Mouse (Mus musculus): ENCODE data around the gene P2ry6. TPM values are rescaled to one million over a fixed set of nuclear protein-coding genes. Genes with fewer than 3 reads are reported as not detected.

P2ry6 gene
- polyA plus RNA-seq, 1 experiment from 2014 or later = 9.9 TPM

- Histone ChIP-seq H3K27ac (peak overlapping the region; percentile 90), H3K9ac (peak overlapping the region; percentile 20; the same call in 1 of the 2 replicates), H3K9me3 (no peaks in the 10 kb centered on the region), H3K4me1 (peaks cover 90% of the 10 kb centered on the region), H3K4me3 (no peak overlapping the region), H3K4me2 (peak overlapping the region; percentile 34; the same call in 1 of the 2 replicates), H3K36me3 (0 out of 2 replicates have a peak, but pooled peaks cover 3% of the 10 kb centered on the region), H3K27me3 (no peaks in the 10 kb centered on the region)
- peak; percentile 32; the same call in 1 of the 2 replicates for ATAC-seq (ENCODE audit: borderline replicate concordance, extremely low read depth, low FRiP score, low TSS enrichment)
- 66% methylated on average over 8 of the region's 8 CpGs for whole genome bisulfite sequencing
These were observed 66.4 kb downstream of the P2ry6 start for GRCm38 (mm10) chr7:100908061-100908460.

GRCm38 (mm10) chr7:100907231-100907630 is 67.2 kb downstream of the P2ry6 start:
- H3K9me3 ChIP-seq = no peaks in the 10 kb centered on the region
- H3K9ac ChIP-seq = 0 out of 2 replicates have a peak overlapping the region, but pooled peaks have one; percentile 20
- 0% methylated on average over 1 of the region's 1 CpGs for WGBS
- H3K27me3 ChIP-seq = no peaks in the 10 kb centered on the region
- no peak overlapping the region for H3K4me3 ChIP-seq
- H3K27ac ChIP-seq = peak overlapping the region; percentile 90
- peaks cover 82% of the 10 kb centered on the region for H3K4me1 ChIP-seq
- peak overlapping the region; percentile 34; the same call in 1 of the 2 replicates for H3K4me2 ChIP-seq
- H3K36me3 ChIP-seq = 0 out of 2 replicates have a peak, but pooled peaks cover 3% of the 10 kb centered on the region
- ATAC-seq (ENCODE audit: borderline replicate concordance, extremely low read depth, low FRiP score, low TSS enrichment) = no peak

- Histone ChIP-seq H3K9ac (no peak overlapping the region), H3K4me2 (no peak overlapping the region), H3K4me3 (no peak overlapping the region), H3K27ac (peak overlapping the region; percentile 73), H3K36me3 (0 out of 2 replicates have a peak, but pooled peaks cover 3% of the 10 kb centered on the region), H3K27me3 (no peaks in the 10 kb centered on the region), H3K9me3 (no peaks in the 10 kb centered on the region), H3K4me1 (peaks cover 71% of the 10 kb centered on the region)
- 62% methylated on average over 10 of the region's 10 CpGs for WGBS
- no peak for ATAC-seq (ENCODE audit: borderline replicate concordance, extremely low read depth, low FRiP score, low TSS enrichment)
These were observed 68.2 kb downstream of the P2ry6 start for GRCm38 (mm10) chr7:100906029-100906789.

GRCm38 (mm10) chr7:100905037-100905436 is 69.4 kb downstream of the P2ry6 start:
- Histone ChIP-seq H3K4me1 (peaks cover 60% of the 10 kb centered on the region), H3K36me3 (0 out of 2 replicates have a peak, but pooled peaks cover 3% of the 10 kb centered on the region), H3K27ac (peak overlapping the region; percentile 87), H3K27me3 (no peaks in the 10 kb centered on the region), H3K9me3 (no peaks in the 10 kb centered on the region), H3K4me3 (no peak overlapping the region), H3K9ac (no peak overlapping the region), H3K4me2 (no peak overlapping the region)
- 56% methylated on average over 7 of the region's 7 CpGs for WGBS
- ATAC-seq (ENCODE audit: borderline replicate concordance, extremely low read depth, low FRiP score, low TSS enrichment) = peak; percentile 80

GRCm38 (mm10) chr7:100904612-100905011 is 69.8 kb downstream of the P2ry6 start:
- no peaks in the 10 kb centered on the region for H3K9me3 ChIP-seq
- peak; percentile 32; the same call in 1 of the 2 replicates for ATAC-seq (ENCODE audit: borderline replicate concordance, extremely low read depth, low FRiP score, low TSS enrichment)
- 39% methylated on average over 5 of the region's 5 CpGs for WGBS

GRCm38 (mm10) chr7:100902451-100903137 is 71.9 kb downstream of the P2ry6 start:
- no peak overlapping the region for H3K27ac ChIP-seq
- no peak overlapping the region for H3K4me3 ChIP-seq
- ATAC-seq (ENCODE audit: borderline replicate concordance, extremely low read depth, low FRiP score, low TSS enrichment) = no peak
- peaks cover 36% of the 10 kb centered on the region for H3K4me1 ChIP-seq
- H3K4me2 ChIP-seq = no peak overlapping the region
- H3K9me3 ChIP-seq = no peaks in the 10 kb centered on the region
- no peaks in the 10 kb centered on the region for H3K27me3 ChIP-seq
- H3K36me3 ChIP-seq = peaks cover 3% of the 10 kb centered on the region; the same call in 1 of the 2 replicates
- 71% methylated on average over 9 of the region's 9 CpGs for WGBS
- H3K9ac ChIP-seq = no peak overlapping the region

More at GRCm38 (mm10) chr7:100904612-100905011, 69.8 kb downstream of the P2ry6 start:
- Histone ChIP-seq H3K4me2 (no peak overlapping the region), H3K9ac (no peak overlapping the region), H3K36me3 (0 out of 2 replicates have a peak, but pooled peaks cover 3% of the 10 kb centered on the region), H3K4me1 (peaks cover 55% of the 10 kb centered on the region), H3K27me3 (no peaks in the 10 kb centered on the region), H3K4me3 (no peak overlapping the region), H3K27ac (peak overlapping the region; percentile 87)

- Histone ChIP-seq H3K4me3 (no peak overlapping the region), H3K9ac (no peak overlapping the region), H3K4me1 (peaks cover 27% of the 10 kb centered on the region), H3K9me3 (no peaks in the 10 kb centered on the region), H3K27me3 (no peaks in the 10 kb centered on the region), H3K27ac (no peak overlapping the region), H3K36me3 (peaks cover 9% of the 10 kb centered on the region; the same call in 1 of the 2 replicates), H3K4me2 (no peak overlapping the region)
- 70% methylated on average over 5 of the region's 5 CpGs for WGBS
- no peak for ATAC-seq (ENCODE audit: borderline replicate concordance, extremely low read depth, low FRiP score, low TSS enrichment)
These were observed 76.6 kb downstream of the P2ry6 start for GRCm38 (mm10) chr7:100897828-100898227.

GRCm38 (mm10) chr7:100894833-100895226 is 79.6 kb downstream of the P2ry6 start:
- Histone ChIP-seq H3K4me2 (peak overlapping the region; percentile 84), H3K9me3 (no peaks in the 10 kb centered on the region), H3K27ac (0 out of 2 replicates have a peak overlapping the region, but pooled peaks have one; percentile 4), H3K27me3 (no peaks in the 10 kb centered on the region), H3K9ac (peak overlapping the region; percentile 50), H3K4me3 (peak overlapping the region; percentile 46), H3K4me1 (peaks cover 31% of the 10 kb centered on the region), H3K36me3 (peaks cover 18% of the 10 kb centered on the region)
- no peak for ATAC-seq (ENCODE audit: borderline replicate concordance, extremely low read depth, low FRiP score, low TSS enrichment)
- 4% methylated on average over 12 of the region's 12 CpGs for WGBS

- peak overlapping the region; percentile 50 for H3K9ac ChIP-seq
- peaks cover 31% of the 10 kb centered on the region for H3K4me1 ChIP-seq
- H3K4me2 ChIP-seq = peak overlapping the region; percentile 84
- peak overlapping the region; percentile 46 for H3K4me3 ChIP-seq
- 8% methylated on average over 44 of the region's 53 CpGs for WGBS
- H3K27me3 ChIP-seq = no peaks in the 10 kb centered on the region
- peak; percentile 43; the same call in 1 of the 2 replicates for ATAC-seq (ENCODE audit: borderline replicate concordance, extremely low read depth, low FRiP score, low TSS enrichment)
- peaks cover 24% of the 10 kb centered on the region for H3K36me3 ChIP-seq
- H3K27ac ChIP-seq = 0 out of 2 replicates have a peak overlapping the region, but pooled peaks have one; percentile 4
- H3K9me3 ChIP-seq = no peaks in the 10 kb centered on the region
These were observed 80.2 kb downstream of the P2ry6 start for GRCm38 (mm10) chr7:100894057-100894832.

- 46% methylated on average over 20 of the region's 20 CpGs for WGBS
- Histone ChIP-seq H3K36me3 (peaks cover 32% of the 10 kb centered on the region), H3K4me3 (no peak overlapping the region), H3K27me3 (no peaks in the 10 kb centered on the region), H3K4me1 (peaks cover 31% of the 10 kb centered on the region), H3K4me2 (no peak overlapping the region), H3K27ac (peak overlapping the region; percentile 8; the same call in 1 of the 2 replicates), H3K9ac (no peak overlapping the region), H3K9me3 (no peaks in the 10 kb centered on the region)
- peak; percentile 12; the same call in 1 of the 2 replicates for ATAC-seq (ENCODE audit: borderline replicate concordance, extremely low read depth, low FRiP score, low TSS enrichment)
These were observed 81.0 kb downstream of the P2ry6 start for GRCm38 (mm10) chr7:100893249-100894056.
